Mouse (Mus musculus) ES-E14 (cell line): ENCODE measurements around the gene Olfr228. TPM values are rescaled to one million over a fixed set of nuclear protein-coding genes. Genes with fewer than 3 reads are reported as not detected.
A peak's percentile ranks its signal among the peaks of the same experiment; 100 is the strongest.

Source experiments
- DNase-seq: peaks from one replicate; pipeline ENCODE4 v3.0.0-alpha.2; 2013; ENCODE audit warnings: low read depth, low spot score
- H3K27ac ChIP-seq: 2 replicates; pipeline ENCODE4 v1.5.1; 2012; ENCODE audit warnings: low read depth, mild to moderate bottlenecking, low read length, moderate library complexity, mixed read lengths; ENCODE audit not compliant: poor library complexity, insufficient read depth, severe bottlenecking
- H3K36me3 ChIP-seq: 2 replicates; pipeline ENCODE4 v1.6.1; 2012; ENCODE audit warnings: mild to moderate bottlenecking, low read length, moderate library complexity, mixed read lengths; ENCODE audit not compliant: control insufficient read depth, poor library complexity, insufficient read depth, severe bottlenecking
- H3K4me1 ChIP-seq, 2 experiments: fragments of 150-350 bp in 1 of 2; sonication (generic) in 1 of 2; 2 replicates each; pipeline ENCODE4 v1.6.1; 2012; ENCODE audit warnings: low read length in 2 of 2, mild to moderate bottlenecking in 1 of 2, mixed read lengths in 1 of 2; ENCODE audit not compliant: control insufficient read depth in 2 of 2, insufficient read depth in 2 of 2, poor library complexity in 1 of 2
- H3K4me3 ChIP-seq, 2 experiments: fragments of 150-350 bp in 1 of 2; sonication (generic) in 1 of 2; 2 replicates each; pipeline ENCODE4 v1.5.1; 2012; ENCODE audit warnings: low read length in 2 of 2, low read depth in 1 of 2, mild to moderate bottlenecking in 1 of 2, mixed read lengths in 1 of 2; ENCODE audit not compliant: insufficient read depth in 1 of 2, poor library complexity in 1 of 2, severe bottlenecking in 1 of 2
- H3K9ac ChIP-seq: 2 replicates; pipeline ENCODE4 v1.6.1; 2012; ENCODE audit warnings: low read depth, mild to moderate bottlenecking, low read length, mixed read lengths; ENCODE audit not compliant: poor library complexity, insufficient read depth, severe bottlenecking
- H3K9me3 ChIP-seq: fragments of 150-350 bp; sonication (generic); 2 replicates; pipeline ENCODE4 v1.6.1; 2012; ENCODE audit warnings: low read depth, mild to moderate bottlenecking, low read length; ENCODE audit not compliant: control insufficient read depth, insufficient read depth
- CHD2 ChIP-seq: IDR thresholded peaks from 2 replicates; pipeline ENCODE4 v1.6.1; 2014; ENCODE audit warnings: mild to moderate bottlenecking, low read depth, low read length, inconsistent platforms
- HCFC1 ChIP-seq: IDR thresholded peaks from 2 replicates; pipeline ENCODE4 v1.6.1; 2012; ENCODE audit warnings: low read length, inconsistent platforms, borderline replicate concordance; ENCODE audit not compliant: insufficient read depth
- MAFK ChIP-seq: IDR thresholded peaks from 2 replicates; pipeline ENCODE4 v1.6.1; 2014; ENCODE audit warnings: mild to moderate bottlenecking, low read depth, low read length, inconsistent platforms; ENCODE audit not compliant: insufficient read depth
- ZC3H11A ChIP-seq: IDR thresholded peaks from 2 replicates; pipeline ENCODE4 v1.6.1; 2012; ENCODE audit warnings: low read depth, mild to moderate bottlenecking, inconsistent platforms, low read length, borderline replicate concordance
- ZNF384 ChIP-seq: IDR thresholded peaks from 2 replicates; pipeline ENCODE4 v1.6.1; 2012; ENCODE audit warnings: low read depth, low read length, inconsistent platforms
- in situ Hi-C, 2 experiments: fragments of 600-800 bp; cut with MboI; formaldehyde crosslinking; loops; one replicate each; pipeline ENCODE4 v1.15.1; 2025; ENCODE audit warnings: low sequenced_read_pairs in 2 of 2, inconsistent platforms in 1 of 2; ENCODE audit not compliant: unreplicated experiment in 2 of 2
- total RNA-seq: library from RNA; depleted of rRNA; stranded (reverse); fragments of 300-350 nt; gene quantifications from 2 replicates; pipeline ENCODE4 v1.2.3, GENCODE M21; 2012; rRNA removed

Olfr228 gene
- total RNA-seq, result not detected in 2 replicates

GRCm38 (mm10) chr2:86487286-86487685 is at the start of gene Olfr228:
TSS of gene Olfr228 (minus strand) at chr2:86487386.
- Histone ChIP-seq H3K9me3 (no peaks in the 10 kb centered on the region), H3K36me3 (no peaks in the 10 kb centered on the region), H3K4me1 (no peaks in the 10 kb centered on the region), H3K27ac (no peak within 1 kb of the TSS), H3K4me3 (no peak within 1 kb of the TSS), H3K9ac (no peak within 1 kb of the TSS)
- DNase-seq, result no peak
- no peak for TF ChIP-seq HCFC1
- TF ChIP-seq ZC3H11A, result no peak
- TF ChIP-seq CHD2, result no peak
- no peak for TF ChIP-seq ZNF384
- no peak for TF ChIP-seq MAFK
- in situ Hi-C loops, result loop anchor here in 1 of 2 experiments (25.0 kb wide), 1 partner anchor 775 kb away; the partner anchor contains the start of gene Olfr1009

GRCm38 (mm10) chr2:86530991-86531390 is 43.8 kb upstream of the Olfr228 start:
- in situ Hi-C loops, result no loop called here
- TF ChIP-seq ZC3H11A (no peak), ZNF384 (no peak), CHD2 (no peak), HCFC1 (no peak), MAFK (no peak)
- H3K36me3 ChIP-seq, result no peaks in the 10 kb centered on the region
- H3K4me1 ChIP-seq, result no peaks in the 10 kb centered on the region
- H3K9me3 ChIP-seq, result no peaks in the 10 kb centered on the region
- no peak for DNase-seq
- H3K4me3 ChIP-seq, result no peak overlapping the region
- H3K27ac ChIP-seq, result no peak overlapping the region
- H3K9ac ChIP-seq, result no peak overlapping the region

GRCm38 (mm10) chr2:86508161-86508560 is 21.0 kb upstream of the Olfr228 start, which contains the start of gene Olfr1076:
TSS of gene Olfr1076 (plus strand) at chr2:86508461.
- TF ChIP-seq MAFK (no peak), ZC3H11A (no peak), HCFC1 (no peak), CHD2 (no peak), ZNF384 (no peak)
- no peak for DNase-seq
- Histone ChIP-seq H3K4me1 (no peaks in the 10 kb centered on the region), H3K9me3 (no peaks in the 10 kb centered on the region), H3K36me3 (no peaks in the 10 kb centered on the region), H3K27ac (no peak within 1 kb of the TSS), H3K9ac (no peak within 1 kb of the TSS), H3K4me3 (no peak within 1 kb of the TSS)
- in situ Hi-C loops, result no loop called here

- no peaks in the 10 kb centered on the region for H3K9me3 ChIP-seq
- H3K36me3 ChIP-seq, result no peaks in the 10 kb centered on the region
- TF ChIP-seq ZNF384 (no peak), CHD2 (no peak), HCFC1 (no peak), ZC3H11A (peak; percentile 91), MAFK (no peak)
- H3K9ac ChIP-seq, result no peak overlapping the region
- in situ Hi-C loops, result loop anchor here in 1 of 2 experiments (10.0 kb wide), 1 partner anchor 740 kb away; no protein-coding TSS in a partner anchor
- no peak overlapping the region for H3K4me3 ChIP-seq
- no peak for DNase-seq
- no peaks in the 10 kb centered on the region for H3K4me1 ChIP-seq
- H3K27ac ChIP-seq, result no peak overlapping the region
Measured at GRCm38 (mm10) chr2:86464442-86465109, 22.6 kb downstream of the Olfr228 start.
